Mouse (Mus musculus): Measurements from ENCODE around the gene Adora2b. TPM values are rescaled to one million over a fixed set of nuclear protein-coding genes. Genes with fewer than 3 reads are reported as not detected.
"Not testable (repeated sequence)": the region's sequence is repeated elsewhere in the genome, so short reads cannot be mapped to it uniquely, and the experiment has no call there.

Adora2b gene
- total RNA-seq, 2 experiments from 2014 or later: 1.0 to 1.1 TPM

DNA sequence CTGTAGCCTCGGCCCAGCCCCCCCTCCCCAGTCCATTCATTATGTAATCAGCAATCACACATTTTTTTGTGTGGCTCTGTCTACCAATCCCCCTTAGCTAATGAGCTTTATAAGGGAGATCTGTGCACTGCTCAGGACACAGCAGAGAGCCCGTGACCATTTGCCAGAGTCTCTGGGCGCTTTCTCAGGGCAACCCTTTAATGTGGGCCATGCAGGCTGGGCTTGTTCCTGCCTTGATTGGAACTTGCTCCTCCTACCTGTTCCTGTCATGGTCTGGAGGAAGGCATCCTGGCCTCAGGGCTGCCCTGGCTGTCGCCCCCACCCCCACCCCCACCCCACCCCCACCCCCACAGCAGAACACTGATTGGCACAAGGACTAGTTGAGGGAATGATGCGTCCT is 10.4 kb downstream of the Adora2b start:
- DNase-seq (ENCODE audit: low spot score in 2 of 2): no peak

DNA sequence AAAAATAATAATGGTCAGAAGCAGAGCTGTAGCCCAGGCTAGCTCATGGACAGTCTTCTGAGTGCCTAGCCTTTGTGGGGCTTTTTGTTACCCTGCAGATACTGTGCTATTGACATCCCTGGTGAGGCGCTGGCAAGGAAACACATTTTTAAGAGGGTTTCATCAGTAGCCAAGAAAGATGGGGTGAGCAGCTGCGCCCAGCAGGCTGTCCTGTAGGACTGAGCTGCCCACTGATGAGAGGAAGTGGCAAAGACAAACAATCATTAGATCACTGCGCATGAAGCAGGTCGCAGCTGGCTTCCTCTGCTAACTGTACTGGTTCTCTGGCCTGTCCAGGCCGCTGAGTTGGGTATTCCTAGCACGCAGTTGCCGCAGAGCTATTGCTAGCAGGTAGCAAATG is 14.8 kb downstream of the Adora2b start:
- no peak for DNase-seq (ENCODE audit: low spot score in 2 of 2)

DNA sequence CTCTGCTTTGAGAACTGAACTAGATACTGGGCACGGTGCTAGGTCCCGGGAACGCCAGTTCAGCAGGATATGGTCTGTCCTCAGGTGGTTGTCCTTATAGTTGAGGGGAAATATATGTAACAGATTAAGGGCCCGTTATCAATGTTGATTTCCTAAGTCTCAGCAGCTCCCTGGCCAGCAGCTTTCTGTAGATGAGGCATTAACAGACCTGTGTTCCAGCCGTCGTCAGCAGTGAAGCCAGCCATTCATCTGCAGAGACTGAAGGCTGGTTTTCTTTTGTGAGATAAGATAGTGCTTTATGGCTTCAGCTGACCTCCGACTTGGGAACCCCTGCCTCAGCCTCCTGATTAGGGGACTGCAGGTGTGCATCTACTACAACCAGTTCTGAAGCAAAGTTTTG is 15.2 kb downstream of the Adora2b start:
- no peak for DNase-seq (ENCODE audit: low spot score in 2 of 2)

DNA sequence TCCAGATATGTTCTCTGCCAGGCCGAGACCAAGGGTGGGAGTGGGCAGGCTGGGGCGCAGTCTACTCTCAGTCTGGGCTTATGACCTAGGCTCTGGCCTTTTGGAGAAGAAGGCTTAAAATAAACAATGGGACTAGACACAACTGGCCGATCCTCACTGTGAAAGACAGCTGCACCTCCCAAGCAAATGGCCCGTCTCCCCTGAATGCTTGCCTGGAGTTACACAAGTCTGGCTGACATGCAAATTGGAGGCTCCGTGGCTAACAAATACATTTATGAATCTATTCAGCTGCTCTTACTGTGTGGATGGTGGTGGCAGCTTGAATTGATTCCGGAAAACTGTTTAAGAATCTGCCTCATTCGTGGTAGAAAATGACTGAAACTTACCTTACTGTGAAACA is 16.9 kb downstream of the Adora2b start:
- DNase-seq (ENCODE audit: low spot score in 2 of 2): no peak

DNA sequence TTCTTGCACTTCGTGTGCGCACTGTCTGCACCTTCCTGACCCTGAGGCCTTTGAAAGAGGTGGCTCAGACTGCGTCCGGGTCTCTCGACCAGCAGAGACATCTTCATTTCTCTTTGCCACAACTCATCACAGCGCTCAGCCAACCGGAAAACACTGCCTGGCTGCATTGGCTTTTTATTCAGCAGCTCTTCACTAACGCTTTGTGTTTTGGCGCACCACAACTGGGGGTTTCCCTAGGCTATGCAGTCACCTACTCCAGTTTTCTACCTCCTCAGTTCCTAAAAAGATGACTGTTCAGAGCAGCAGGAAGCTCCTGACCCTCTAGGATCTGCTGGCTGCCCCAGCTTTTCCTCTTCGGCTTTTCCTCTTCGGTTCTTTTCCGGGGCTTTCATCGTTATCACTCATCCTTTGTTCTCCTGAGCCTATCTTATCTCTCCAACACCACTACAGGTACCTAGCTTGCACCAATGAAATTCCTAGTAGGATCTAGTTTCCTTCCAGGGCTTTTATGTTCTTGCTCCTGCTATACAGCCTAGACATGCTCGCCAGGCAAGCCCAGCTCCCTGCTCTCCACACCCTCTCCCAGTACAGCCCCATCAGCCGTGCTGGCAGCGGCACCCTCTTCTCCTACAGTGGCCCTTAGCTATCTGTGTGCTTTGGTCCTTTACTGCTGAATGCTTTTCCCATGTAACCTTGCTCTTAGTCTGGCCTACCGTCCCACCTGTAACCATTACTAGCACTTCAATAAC is 17.9 kb downstream of the Adora2b start:
- DNase-seq (ENCODE audit: low spot score in 2 of 2): no peak

DNA sequence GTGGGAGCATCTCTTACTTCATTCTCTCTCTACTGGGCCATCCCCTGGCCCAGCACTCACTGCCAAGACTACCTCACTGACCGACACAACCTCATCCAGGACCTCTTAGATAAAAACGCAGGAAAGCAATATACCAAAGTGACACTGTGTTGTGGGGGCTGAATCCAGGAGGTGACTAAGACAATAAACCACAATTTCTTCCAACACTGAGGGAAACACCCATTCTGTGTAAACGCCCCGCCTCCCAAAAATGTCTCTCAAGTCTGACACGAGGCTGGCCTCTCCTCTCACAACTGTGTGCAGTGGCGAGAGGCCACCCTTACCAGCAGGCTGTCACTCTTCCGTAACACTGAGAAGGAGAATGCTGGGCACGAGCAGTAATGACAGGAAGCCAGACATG is 19.6 kb downstream of the Adora2b start:
- no peak for DNase-seq (ENCODE audit: low spot score in 2 of 2)

DNA sequence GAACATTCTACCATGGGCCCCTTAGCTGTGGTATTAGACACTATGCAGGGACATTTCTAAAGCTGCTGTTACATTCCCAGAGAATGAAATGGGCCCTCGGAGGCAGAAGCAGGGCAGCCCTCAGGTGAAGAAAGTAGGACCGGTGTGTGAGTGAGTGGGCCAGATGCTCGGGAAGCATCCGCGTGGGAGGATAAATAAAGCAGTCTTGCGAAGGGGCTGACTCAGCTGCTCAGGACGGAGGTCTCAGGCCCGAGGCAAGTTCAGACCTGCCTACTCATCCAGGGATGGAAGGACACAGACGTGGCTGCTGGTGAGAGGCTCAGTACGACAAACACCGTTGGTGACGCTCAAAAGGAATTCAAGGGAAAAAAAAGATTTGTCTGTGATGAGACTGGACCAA is 20.3 kb downstream of the Adora2b start:
- DNase-seq (ENCODE audit: low spot score in 2 of 2): no peak

DNA sequence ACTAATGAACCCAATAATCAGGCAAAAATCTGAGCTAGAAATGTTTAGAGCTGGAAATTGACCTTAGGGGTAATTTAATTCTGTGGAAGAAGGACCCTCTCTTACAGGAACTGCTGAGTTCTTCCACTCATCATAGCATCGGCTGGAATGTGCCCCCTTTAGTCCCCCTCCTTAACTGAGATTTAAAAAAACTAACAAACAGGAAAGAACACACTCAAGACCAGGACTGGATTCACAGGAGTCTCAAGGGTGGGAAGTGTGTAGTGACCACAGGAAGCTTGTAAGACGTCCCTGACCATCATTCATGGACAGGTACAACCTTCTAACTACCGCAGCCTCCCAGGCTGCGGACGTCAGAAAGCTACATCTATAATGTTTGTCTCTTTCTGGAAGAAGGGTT is 22.1 kb downstream of the Adora2b start:
- DNase-seq (ENCODE audit: low spot score in 2 of 2): no peak

DNA sequence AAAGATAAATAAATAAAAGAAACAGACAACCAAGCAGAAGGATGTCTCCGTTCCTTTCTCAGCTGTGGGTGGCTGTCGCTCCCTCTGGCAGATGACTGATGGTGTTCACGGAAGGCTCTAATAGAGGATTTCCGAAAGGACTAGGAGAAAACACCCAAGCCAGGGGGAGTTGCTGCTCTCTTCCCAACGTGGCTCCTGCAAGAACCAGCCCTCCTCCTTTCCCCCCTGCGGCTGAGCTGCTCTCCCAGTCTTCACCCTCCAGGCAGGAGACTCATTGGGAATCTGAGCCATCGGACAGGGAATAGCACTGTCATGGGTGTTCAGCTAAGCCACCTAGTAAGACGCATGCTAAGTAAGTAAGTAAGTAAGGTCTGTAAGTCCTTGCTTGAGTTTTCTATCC is 28.3 kb downstream of the Adora2b start:
- no peak for DNase-seq (ENCODE audit: low spot score in 2 of 2)

DNA sequence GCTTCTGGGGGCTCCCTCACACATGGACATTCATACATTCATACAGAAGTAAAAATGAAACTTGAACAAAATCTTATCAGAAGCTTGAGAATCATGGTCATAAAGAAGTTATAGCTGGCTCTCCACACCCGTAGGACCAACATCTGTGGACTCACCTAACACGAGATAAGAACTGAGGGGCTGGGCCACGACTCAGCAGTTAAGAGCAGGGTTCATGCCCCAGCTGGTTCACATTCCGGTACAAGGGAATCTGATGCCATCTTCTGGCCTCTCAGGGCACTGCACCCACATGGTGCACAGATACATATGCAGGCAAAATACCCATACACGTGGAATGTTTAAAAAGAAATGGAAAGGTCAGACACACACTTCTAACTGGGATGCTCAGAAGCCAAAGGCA is 29.2 kb downstream of the Adora2b start:
- peak; percentile 36 to 50 for DNase-seq (ENCODE audit: low spot score in 2 of 2)

DNA sequence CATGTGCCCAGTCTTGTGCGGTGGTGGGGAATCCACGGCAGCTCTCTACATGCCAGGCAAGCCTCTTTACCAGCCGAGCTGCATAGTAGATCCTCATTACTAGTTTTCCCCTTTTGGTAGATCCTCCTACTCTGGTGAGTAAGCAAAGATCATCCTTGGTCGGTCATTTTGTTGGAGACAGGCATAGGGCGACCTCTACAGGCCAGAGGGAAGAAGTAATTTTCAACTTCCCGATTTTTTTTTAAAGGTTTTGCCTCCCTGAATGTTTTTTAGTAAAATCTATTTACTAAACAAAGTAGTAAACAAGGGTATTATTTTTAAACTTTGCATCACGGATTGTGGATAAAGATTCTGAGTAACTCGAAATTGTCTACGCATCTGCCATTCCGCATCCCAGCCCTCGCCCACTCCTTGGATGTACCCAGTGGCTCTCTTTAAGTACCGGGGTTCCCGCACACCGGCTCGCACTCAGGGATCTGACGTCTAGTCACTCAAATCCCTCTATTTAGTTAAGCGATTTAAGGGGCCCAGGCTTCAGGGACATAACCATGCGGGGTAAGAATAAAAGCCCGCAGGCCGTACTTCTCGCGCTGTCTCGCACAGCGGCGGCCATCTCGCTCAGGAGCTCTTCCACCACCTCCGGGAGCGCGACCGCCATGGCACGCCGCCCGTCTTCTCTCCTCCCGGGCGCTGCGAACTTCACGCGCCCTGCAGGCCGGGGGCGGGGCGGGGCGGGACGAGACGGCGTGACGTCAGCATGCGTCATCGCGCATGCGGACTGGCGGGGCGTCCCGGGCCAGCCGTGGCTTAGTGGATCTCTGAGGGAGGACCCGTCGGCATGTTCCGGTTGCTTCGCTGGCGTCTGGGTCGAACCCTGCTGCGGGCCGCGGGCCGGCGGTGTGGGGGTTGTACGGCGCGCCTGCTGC is 32.2 kb downstream of the Adora2b start, which contains the start of the genes Zswim7 and Ttc19:
Zswim7 (minus strand) TSS at position 701 of the 926 bp plus-strand sequence.
Ttc19 (plus strand) TSS at position 799 of the 926 bp plus-strand sequence.
- peak; percentile 84 to 87 for DNase-seq (ENCODE audit: low spot score in 2 of 2)

DNA sequence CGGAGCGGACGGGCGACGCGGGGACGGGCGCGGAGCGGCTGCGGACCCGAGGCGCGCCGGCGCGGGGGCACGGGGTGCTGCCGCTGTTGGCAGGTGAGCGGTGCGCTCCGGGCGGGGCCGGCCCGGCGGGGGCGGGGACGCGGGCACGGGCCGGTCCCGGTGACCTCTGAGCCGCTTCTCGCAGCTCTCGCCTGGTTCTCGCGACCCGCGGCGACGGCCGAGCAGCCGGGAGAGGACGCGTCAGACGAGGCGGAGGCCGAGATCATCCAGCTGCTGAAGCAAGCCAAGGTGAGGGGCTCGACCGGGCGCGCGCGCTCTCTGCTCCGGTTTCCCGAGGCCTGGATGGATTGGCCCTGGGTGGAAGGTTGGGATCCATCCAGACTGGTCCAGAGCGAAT is 32.8 kb downstream of the Adora2b start:
- DNase-seq (ENCODE audit: low spot score in 2 of 2): no peak

DNA sequence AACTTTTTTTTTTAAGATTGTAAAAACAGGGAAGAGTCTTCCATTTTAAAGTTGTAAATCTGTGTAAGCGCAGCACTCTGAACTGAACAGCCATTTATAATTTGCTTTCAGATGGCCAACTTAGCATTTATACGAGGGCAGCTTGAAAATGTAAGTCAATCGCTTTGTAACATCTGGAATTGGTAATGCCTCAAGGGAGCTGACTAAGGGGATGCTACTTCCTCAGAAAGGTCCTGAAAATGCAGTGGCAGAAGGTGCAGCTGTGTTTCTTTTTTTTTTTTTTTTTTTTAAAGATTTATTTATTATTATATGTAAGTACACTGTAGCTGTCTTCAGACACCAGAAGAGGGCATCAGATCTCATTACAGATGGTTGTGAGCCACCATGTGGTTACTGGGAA is 35.2 kb downstream of the Adora2b start:
- not testable (repeated sequence) for DNase-seq (ENCODE audit: low spot score in 2 of 2)

DNA sequence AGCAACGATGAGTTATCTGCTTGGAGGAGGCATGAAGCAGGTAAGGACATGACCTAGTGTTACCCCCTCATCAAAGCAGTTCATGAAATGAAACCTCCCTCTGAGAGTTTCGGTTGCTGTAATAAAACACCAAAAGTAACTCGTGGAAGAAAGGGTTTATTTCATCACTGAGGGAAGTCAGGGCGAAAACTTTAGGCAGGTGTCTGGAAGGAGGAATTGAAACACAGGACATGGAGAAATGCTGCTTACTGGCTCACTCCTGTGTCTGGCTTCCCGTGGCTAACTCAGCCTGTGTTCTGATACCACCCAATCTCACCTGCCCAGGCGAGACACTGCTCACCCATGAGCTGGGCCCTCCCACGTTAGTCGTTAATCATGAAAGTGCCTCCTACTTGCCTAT is 36.2 kb downstream of the Adora2b start:
- no peak for DNase-seq (ENCODE audit: low spot score in 2 of 2)

DNA sequence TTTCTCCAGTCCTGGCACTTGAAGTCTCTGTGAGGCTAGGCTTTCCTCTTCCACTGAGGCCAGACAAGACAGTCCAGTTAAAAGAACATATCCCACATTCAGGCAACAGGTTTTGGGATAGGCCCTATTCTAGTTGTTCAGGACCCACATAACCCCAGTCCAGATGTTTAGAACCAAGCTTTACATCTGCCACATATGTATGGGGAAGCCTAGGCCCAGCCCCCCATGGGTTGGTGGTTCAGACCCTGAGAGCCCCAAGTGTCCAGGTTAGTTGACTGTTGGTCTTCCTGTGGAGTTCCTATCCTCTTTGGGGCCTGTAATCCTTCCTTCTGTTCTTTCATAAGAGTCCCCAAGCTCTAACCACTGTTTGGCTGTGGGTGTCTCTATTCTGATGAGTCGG is 38.9 kb downstream of the Adora2b start:
- no peak for DNase-seq (ENCODE audit: low spot score in 2 of 2)

DNA sequence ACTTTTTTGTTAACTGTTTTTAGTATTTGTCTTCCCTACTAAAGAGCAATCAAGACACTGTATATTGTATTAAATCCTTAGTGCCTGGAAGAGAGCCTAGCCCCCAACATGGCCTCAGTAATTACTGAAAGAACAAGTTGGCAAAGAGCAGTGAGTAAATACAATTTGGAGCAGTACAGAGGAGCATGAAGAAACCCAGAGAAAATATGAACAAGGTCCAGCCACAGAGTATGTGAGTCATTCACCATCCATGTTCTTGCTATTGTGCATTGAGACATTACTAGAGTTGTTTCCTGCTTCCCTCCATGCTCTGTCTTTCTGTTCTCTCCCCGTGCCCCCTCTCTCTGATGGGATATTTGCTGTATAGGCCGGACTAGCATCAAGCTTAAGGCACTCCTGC is 45.3 kb downstream of the Adora2b start:
- no peak for DNase-seq (ENCODE audit: low spot score in 2 of 2)

DNA sequence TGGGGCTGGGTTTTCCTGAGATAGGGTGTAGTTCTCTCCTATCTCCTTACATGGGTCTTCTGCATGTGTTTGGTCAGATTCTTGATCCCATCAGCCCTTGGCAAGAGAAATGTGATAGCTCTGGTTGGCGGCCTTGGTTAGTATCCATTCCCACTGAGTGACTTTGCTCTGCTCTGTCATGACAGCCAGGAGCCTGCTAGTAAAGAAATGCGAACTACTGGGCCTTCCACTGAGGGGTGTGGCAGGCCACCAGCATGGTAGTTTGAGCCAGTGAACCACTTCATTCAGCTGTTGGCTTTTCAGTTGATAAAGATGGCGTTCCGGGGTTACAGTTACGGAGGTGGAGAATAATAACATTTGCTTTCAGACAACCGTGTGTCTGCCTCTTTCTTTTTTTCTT is 50.1 kb downstream of the Adora2b start:
- DNase-seq (ENCODE audit: low spot score in 2 of 2): no peak

DNA sequence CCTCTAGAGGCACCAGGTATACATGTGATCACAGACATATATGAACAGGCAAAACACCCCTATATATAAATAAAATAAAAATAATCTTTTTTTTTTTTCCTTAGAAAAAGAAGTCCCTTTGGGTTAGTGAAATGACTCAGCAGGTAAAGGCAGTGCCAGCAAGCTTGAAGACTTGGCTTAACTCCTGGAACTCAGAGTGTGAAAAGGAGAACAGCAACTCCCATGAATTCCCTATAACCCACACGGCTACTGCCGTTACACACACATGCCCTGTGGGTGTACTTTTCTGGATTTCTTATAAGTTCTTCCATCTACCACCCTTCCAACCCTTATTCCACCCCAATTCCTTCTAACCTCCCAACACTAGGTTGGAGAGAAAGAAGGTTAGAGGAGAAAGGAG is 57.1 kb downstream of the Adora2b start:
- DNase-seq (ENCODE audit: low spot score in 2 of 2): no peak

DNA sequence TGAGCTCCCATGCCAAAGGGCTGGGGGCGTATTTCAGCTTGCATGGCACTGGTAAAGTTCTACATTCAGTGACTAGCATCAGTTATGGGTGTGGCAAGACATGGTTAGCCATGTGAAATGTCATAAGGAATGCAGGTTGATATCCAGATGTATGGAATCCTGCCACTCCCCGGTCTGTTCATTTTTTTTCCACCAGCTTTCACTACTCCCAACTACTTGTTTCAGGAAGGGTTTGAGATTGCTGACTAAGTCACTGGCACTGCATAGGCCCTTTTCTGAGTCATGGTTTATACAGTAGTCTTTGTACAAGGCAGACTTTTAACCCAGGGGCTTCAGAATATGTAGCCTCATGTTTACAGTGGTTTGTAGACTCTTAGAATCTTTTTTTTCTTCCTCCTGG is 60.5 kb downstream of the Adora2b start:
- DNase-seq (ENCODE audit: low spot score in 2 of 2): no peak

DNA sequence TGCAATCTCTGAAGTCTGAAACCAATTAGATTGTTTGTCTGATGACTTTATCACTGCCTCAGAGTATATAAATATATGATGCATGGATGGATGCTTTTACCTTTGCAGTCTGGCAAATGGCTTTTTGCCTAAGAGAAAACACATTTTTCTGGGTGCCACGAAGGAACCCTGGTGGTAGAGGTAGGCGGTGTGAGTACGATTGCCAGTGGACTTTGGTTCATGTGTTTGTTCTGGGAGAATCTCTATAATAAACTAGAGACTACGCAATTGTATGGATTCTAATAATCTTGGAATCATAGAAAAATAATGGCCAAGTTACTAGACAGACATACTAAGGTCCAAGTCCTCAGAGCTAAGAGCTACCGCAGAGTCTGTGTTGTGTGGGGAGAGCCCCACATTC is 66.2 kb downstream of the Adora2b start:
- DNase-seq (ENCODE audit: low spot score in 2 of 2): no peak
